Mouse (Mus musculus) limb, embryonic 12.5 days (tissue): ENCODE data around the gene Avil. TPM values are rescaled to one million over a fixed set of nuclear protein-coding genes. Genes with fewer than 3 reads are reported as not detected.

Experiments used
- ATAC-seq: fragments of 200-750 bp; cut with Nextera tagmentation; 2 replicates; pipeline ENCODE4 v1.8.0; 2017; ENCODE audit warnings: low read depth, moderate TSS enrichment; ENCODE audit not compliant: insufficient number of reproducible peaks, insufficient read depth, low FRiP score, low TSS enrichment
- H3K27ac ChIP-seq: fragments of 300-500 bp; sonication (generic); 2 replicates; pipeline ENCODE4 v1.5.1; 2016; ENCODE audit warnings: mild to moderate bottlenecking, moderate library complexity
- H3K27me3 ChIP-seq: fragments of 300-500 bp; sonication (generic); 2 replicates; pipeline ENCODE4 v1.6.1; 2016; ENCODE audit warnings: mild to moderate bottlenecking, moderate library complexity
- H3K36me3 ChIP-seq: fragments of 300-500 bp; sonication (generic); 2 replicates; pipeline ENCODE4 v1.6.1; 2016; ENCODE audit warnings: mild to moderate bottlenecking, moderate library complexity
- H3K4me1 ChIP-seq: fragments of 300-500 bp; sonication (generic); replicated peaks from 2 replicates; pipeline ENCODE4 v1.6.1; 2016
- H3K4me2 ChIP-seq: fragments of 300-500 bp; sonication (generic); 2 replicates; pipeline ENCODE4 v1.6.1; 2016; ENCODE audit warnings: mild to moderate bottlenecking, moderate library complexity
- H3K4me3 ChIP-seq: fragments of 300-500 bp; sonication (generic); replicated peaks from 2 replicates; pipeline ENCODE4 v1.5.1; 2016; ENCODE audit warnings: mild to moderate bottlenecking
- H3K9ac ChIP-seq: fragments of 300-500 bp; sonication (generic); replicated peaks from 2 replicates; pipeline ENCODE4 v1.6.1; 2016; ENCODE audit warnings: mild to moderate bottlenecking, moderate library complexity
- H3K9me3 ChIP-seq: fragments of 300-500 bp; sonication (generic); 2 replicates; pipeline ENCODE4 v1.6.1; 2016; ENCODE audit warnings: mild to moderate bottlenecking, moderate library complexity
- WGBS: fragments of 180-500 bp; shearing (Covaris S2); methylation state at CpG from one replicate; pipeline ENCODE4 v1.1.7; 2016; 5-methylcytosine and 5-hydroxymethylcytosine counted together
- polyA plus RNA-seq: library from polyadenylated mRNA; unstranded; fragments of >200 nt; fragmentation: Nextera tagmentation; extraction: Ambion mirVana; gene quantifications from 2 replicates; pipeline ENCODE4 v1.2.1, GENCODE M21; 2016

Avil gene
- polyA plus RNA-seq, 1 experiment from 2014 or later: 1.1 TPM

DNA sequence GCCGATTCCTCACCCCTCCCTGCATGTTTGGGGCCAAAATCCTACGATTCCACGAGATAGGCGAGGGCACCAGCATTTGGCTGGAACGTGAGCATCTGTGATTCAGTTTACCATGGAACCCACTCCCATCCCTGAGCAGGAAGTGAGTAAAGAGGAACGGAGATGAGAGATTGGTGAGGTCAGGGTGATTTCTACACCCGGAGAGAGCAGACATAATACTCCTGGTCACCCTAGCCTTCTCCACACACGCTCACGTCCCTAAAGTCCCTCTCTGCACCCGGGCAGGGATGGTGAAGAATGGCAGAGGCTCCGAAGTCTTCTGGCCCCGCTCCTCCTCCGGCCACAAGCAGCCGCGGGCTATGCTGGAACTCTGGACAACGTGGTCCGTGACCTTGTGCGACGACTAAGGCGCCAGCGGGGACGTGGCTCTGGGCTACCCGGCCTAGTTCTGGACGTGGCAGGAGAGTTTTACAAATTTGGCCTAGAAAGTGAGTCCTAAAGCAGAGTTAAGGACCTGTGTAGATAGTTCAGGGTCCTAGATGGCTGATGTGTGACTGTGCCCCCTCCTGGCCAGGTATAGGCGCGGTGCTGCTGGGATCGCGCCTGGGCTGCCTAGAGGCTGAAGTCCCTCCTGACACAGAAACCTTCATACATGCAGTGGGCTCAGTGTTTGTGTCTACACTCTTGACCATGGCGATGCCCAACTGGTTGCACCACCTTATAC lies 49.0 kb downstream of the Avil start:
- H3K4me3 ChIP-seq: peak overlapping the region; percentile 19; the same call in 1 of the 2 replicates
- H3K27ac ChIP-seq: no peak overlapping the region
- H3K4me2 ChIP-seq: peak overlapping the region; percentile 35
- H3K36me3 ChIP-seq: peaks cover 19% of the 10 kb centered on the region
- H3K27me3 ChIP-seq: peaks cover 70% of the 10 kb centered on the region
- WGBS: 3% methylated on average over 29 of the region's 29 CpGs
- peaks cover 24% of the 10 kb centered on the region for H3K4me1 ChIP-seq
- no peak overlapping the region for H3K9ac ChIP-seq
- ATAC-seq: no peak
- no peaks in the 10 kb centered on the region for H3K9me3 ChIP-seq

DNA sequence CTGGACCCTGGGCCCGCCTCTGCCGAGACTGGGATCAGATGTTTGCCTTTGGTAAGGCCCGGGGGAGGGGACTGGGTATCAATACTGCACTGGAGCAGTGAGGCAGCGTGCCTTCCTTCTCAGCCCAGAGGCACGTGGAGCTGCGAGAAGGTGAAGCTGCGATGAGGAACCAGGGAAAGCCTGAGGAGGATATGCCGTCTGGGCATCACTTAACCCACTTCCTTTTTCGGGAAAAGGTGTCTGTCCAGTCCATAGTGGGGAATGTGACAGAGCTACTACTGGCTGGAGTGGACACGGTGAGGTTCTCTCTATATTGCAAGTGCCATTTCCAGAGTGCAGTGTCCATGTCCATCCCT lies 49.6 kb downstream of the Avil start:
- Histone ChIP-seq H3K36me3 (peaks cover 18% of the 10 kb centered on the region), H3K9ac (no peak overlapping the region), H3K4me2 (no peak overlapping the region), H3K27me3 (peaks cover 72% of the 10 kb centered on the region), H3K9me3 (no peaks in the 10 kb centered on the region), H3K4me3 (no peak overlapping the region), H3K27ac (no peak overlapping the region), H3K4me1 (peaks cover 24% of the 10 kb centered on the region)
- 20% methylated on average over 10 of the region's 10 CpGs for WGBS
- no peak for ATAC-seq

DNA sequence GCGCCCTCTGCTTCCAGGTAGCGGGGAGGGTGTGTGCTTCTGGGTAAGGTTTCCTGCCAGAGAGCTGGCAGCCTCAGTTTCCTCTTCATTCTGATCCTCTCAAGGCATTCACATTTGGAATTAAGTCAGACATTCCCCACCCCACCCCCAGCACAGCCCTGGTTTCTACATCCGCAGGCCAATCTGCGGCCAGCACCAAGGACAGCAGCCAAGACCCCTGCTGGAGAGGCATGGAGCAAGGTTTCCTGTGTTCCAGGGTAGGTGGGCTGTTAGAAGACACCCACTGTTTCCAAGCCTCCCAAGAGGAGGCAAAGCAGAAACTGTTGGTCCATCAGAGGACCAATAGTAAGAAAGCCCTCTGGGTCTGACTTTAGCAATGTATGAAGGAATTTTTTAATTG lies 54.1 kb downstream of the Avil start:
- Histone ChIP-seq H3K27ac (no peak overlapping the region), H3K27me3 (peaks cover 63% of the 10 kb centered on the region), H3K4me1 (peaks cover 26% of the 10 kb centered on the region), H3K4me2 (no peak overlapping the region), H3K9me3 (no peaks in the 10 kb centered on the region), H3K9ac (no peak overlapping the region), H3K4me3 (no peak overlapping the region), H3K36me3 (peaks cover 30% of the 10 kb centered on the region)
- WGBS: 54% methylated on average over 4 of the region's 4 CpGs
- ATAC-seq: no peak

DNA sequence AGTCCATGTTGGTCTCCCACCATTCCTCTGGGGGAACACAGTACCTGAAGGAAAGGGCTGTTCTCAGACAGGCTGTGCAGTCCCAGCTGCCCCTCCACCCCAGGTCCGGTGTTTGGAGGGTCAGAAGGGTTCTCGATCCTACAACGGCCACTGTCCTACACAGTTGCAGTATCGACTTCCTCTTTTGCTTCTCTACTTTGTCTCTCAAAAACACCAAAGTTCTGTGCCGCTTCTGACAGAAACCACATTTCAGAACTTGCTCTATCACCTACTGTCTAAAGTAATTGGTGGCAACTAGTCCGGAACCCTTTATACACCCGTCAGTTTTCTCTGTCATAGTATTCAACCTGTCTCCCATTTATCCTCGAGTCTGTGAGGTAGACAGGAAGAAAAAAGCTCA lies 54.9 kb downstream of the Avil start:
- no peak overlapping the region for H3K4me2 ChIP-seq
- H3K27me3 ChIP-seq: peaks cover 63% of the 10 kb centered on the region
- peaks cover 30% of the 10 kb centered on the region for H3K36me3 ChIP-seq
- WGBS: 84% methylated on average over 8 of the region's 8 CpGs
- H3K4me1 ChIP-seq: peaks cover 24% of the 10 kb centered on the region
- no peak overlapping the region for H3K27ac ChIP-seq
- no peak for ATAC-seq
- no peak overlapping the region for H3K4me3 ChIP-seq
- no peaks in the 10 kb centered on the region for H3K9me3 ChIP-seq
- no peak overlapping the region for H3K9ac ChIP-seq

DNA sequence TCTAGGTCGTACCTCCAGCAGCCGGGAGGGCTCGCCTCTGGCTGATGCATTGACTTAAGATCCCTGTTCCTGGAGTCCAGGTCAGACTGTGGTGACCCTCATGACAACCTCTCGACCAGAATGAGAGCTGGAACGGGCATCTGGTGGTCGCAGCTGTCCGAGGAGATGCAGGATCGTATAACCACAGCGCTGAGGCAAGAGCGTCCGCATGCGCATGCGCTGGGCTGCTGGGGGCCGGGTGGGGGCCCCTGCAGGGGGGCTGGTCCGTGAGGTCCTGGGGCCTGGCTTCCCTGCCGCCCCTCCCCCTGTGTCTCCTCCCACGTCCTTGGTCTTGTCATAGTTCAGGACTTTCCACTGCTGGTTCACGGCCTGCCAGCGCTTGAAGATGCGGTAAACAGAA lies 56.0 kb downstream of the Avil start:
- Histone ChIP-seq H3K4me3 (no peak overlapping the region), H3K27ac (no peak overlapping the region), H3K27me3 (peaks cover 63% of the 10 kb centered on the region), H3K36me3 (peaks cover 30% of the 10 kb centered on the region), H3K4me1 (peaks cover 19% of the 10 kb centered on the region), H3K9ac (no peak overlapping the region), H3K4me2 (no peak overlapping the region), H3K9me3 (no peaks in the 10 kb centered on the region)
- WGBS: 89% methylated on average over 20 of the region's 20 CpGs
- no peak for ATAC-seq

DNA sequence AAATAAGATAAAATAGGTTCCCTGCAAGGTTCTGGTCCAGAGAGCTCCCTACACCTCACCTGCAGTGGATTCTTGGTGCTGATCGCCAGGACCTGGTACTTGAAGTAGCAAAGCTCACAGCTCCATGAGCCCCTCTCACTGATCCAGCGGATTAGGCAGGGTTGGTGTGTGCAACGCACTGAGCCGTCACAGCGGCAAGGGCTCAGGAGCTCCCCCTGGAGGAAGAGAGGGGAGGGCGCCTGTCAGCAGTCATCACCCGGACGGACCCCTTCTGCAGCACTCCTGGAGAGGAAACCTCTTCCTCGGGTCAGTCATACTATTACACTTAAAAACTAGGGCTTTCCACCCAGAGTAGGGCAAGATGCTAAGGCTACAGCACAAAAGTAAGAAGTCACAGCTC lies 57.7 kb downstream of the Avil start:
- Histone ChIP-seq H3K9me3 (no peaks in the 10 kb centered on the region), H3K4me1 (peaks cover 19% of the 10 kb centered on the region), H3K27ac (no peak overlapping the region), H3K4me3 (peak overlapping the region; percentile 97), H3K27me3 (peaks cover 54% of the 10 kb centered on the region), H3K9ac (0 out of 2 replicates have a peak overlapping the region, but pooled peaks have one; percentile 8), H3K36me3 (peaks cover 30% of the 10 kb centered on the region), H3K4me2 (peak overlapping the region; percentile 97)
- ATAC-seq: 0 out of 2 replicates have a peak, but pooled peaks have one; percentile 9
- under 1% methylated on average over 9 of the region's 9 CpGs for WGBS

DNA sequence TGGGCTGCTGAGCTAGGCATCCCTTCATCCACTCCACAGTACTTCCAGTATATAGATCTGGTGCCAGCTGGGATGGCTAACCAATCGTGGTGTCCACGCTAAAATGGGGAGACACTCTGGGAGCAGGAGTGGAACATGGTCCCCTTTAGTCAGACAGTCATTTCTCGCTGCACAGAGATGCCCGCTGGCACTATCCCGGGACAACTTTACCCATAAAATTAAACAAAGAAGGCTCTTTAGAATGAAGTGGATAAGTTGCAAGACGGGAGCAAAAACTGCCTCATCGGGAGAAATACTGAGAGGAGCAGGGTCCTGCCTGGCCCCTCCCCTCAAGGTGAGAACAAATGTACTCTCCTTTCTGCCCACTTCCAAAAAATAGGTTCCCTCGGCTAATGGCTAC lies 58.2 kb downstream of the Avil start:
- H3K4me1 ChIP-seq: peaks cover 19% of the 10 kb centered on the region
- WGBS: 12% methylated on average over 8 of the region's 8 CpGs
- peak overlapping the region; percentile 97 for H3K4me2 ChIP-seq
- H3K36me3 ChIP-seq: peaks cover 30% of the 10 kb centered on the region
- peaks cover 51% of the 10 kb centered on the region for H3K27me3 ChIP-seq
- no peak for ATAC-seq
- peak overlapping the region; percentile 89; the same call in 1 of the 2 replicates for H3K9ac ChIP-seq
- no peaks in the 10 kb centered on the region for H3K9me3 ChIP-seq
- peak overlapping the region; percentile 97 for H3K4me3 ChIP-seq
- H3K27ac ChIP-seq: no peak overlapping the region

DNA sequence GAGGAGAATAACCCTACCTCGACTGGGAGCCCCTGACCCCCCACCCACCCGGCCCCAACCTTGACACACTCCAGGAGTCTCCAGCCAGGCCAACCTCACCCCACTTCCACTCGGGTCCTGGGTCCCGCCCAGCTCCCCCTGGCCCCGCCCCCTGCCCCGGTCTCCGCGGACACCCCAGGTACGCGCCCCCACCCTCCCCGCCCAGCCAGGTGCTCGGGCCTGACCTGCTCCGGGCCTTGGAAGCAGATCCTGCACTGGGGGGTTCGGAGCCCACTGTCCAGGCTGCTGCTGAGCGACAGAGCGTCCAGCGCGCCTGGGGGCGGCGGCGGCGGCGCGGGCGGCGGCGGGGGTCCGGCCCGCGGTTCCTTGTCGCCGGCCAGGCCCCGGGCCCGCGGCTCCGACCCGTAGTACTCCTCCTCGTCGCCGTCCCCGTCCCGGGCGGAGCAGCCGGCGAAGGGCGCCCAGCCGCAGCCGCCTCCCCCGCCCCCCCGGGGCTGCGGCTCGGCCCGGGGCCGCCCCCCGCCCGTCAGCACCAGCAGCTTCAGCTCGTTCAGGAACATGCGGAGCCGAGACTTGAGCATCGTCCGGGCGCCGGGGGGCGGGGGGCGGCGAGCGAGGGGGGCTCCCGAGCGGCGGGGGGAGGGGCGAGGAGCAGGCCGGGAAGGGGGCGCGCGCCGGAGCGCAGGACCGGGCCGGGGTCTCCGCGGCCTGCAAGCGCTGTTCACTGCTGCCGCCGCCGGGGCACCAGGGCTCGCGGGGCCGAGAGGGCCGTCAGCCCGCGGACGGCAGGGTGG lies 58.9 kb downstream of the Avil start:
- under 1% methylated on average over 74 of the region's 92 CpGs for WGBS
- ATAC-seq: 0 out of 2 replicates have a peak, but pooled peaks have one; percentile 5
- Histone ChIP-seq H3K4me3 (peak overlapping the region; percentile 97), H3K4me2 (peak overlapping the region; percentile 97), H3K4me1 (peaks cover 19% of the 10 kb centered on the region), H3K9me3 (no peaks in the 10 kb centered on the region), H3K9ac (peak overlapping the region; percentile 89), H3K27ac (0 out of 2 replicates have a peak overlapping the region, but pooled peaks have one; percentile 29), H3K27me3 (peaks cover 49% of the 10 kb centered on the region), H3K36me3 (peaks cover 30% of the 10 kb centered on the region)

DNA sequence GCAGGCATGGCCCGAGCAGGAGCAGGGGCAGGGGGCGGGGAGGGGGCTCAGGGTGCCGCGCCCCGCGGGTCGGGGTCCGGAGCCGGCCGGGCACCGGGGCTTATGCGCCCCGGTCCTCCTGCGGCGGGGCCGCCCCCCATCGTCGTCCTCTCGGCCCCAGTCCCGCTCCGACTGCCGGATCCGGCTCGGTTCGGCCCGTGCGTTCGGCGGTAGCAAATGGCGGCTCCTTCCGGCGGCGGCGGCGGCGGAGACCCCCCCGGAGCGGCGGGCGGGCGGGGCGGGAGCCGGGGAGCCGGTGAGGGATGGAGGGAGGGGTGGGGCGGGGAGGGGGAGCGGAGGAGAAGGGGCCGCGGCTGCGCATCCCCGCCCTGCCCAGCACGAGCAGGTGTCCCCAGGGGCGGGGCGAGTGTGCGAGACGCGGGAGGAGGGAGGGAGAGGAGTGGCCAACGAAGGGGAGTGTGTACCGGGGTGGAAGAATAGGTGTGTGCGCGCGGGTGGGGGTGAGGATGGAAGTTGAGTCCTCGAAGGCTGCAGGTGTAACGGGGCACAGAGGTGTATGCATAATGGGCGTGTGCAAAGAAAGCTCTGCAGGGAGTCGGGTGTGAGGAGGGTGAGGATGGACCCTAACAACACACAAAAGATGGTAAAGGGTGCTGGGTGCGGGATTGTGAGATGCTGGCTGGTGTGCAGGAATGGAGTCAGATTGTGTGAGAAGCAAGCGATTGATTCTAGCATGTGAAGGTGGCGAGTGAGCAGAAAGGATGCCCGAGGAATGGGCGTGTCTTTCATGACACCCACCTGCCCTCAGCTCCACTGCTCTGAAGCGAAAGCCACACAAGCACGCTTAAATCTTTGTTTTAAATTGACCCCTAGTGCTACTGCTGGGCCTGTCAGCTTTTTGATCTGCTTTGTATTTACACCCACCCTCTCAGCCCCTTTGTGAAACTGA lies 59.7 kb downstream of the Avil start, which contains the start of gene March9:
TSS of gene March9 (minus strand) at position 217 of the 949 bp plus-strand sequence.
- peak within 1 kb of the TSS; percentile 97 for H3K4me2 ChIP-seq
- peak within 1 kb of the TSS; percentile 97 for H3K4me3 ChIP-seq
- H3K9me3 ChIP-seq: no peaks in the 10 kb centered on the region
- 0 out of 2 replicates have a peak within 1 kb of the TSS, but pooled peaks have one; percentile 29 for H3K27ac ChIP-seq
- peaks cover 45% of the 10 kb centered on the region for H3K27me3 ChIP-seq
- no peak for ATAC-seq
- peak within 1 kb of the TSS; percentile 89 for H3K9ac ChIP-seq
- 1% methylated on average over 59 of the region's 72 CpGs for WGBS
- H3K4me1 ChIP-seq: peaks cover 26% of the 10 kb centered on the region
- peaks cover 30% of the 10 kb centered on the region for H3K36me3 ChIP-seq

DNA sequence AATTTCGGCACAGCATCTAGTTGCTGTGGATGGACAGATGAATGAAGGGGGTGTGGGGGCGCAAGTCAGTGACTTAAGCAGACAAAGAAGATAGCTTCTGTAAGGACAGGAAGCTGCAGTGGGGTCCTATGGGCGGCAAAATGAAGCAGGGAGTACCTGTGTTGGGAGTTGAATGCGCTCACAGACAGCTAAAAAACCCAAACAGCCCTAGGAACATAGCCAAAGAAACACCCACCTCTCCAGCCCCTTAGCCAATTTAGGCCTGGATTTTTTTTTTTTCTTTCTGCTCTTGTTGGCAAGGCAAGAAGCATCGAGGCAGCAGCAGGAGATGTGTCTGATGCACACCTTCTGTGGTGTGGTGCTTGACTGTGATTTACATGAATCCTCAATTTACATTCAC lies 60.6 kb downstream of the Avil start:
- WGBS: 41% methylated on average over 5 of the region's 5 CpGs
- Histone ChIP-seq H3K27ac (no peak overlapping the region), H3K9me3 (no peaks in the 10 kb centered on the region), H3K4me3 (no peak overlapping the region), H3K27me3 (peaks cover 45% of the 10 kb centered on the region), H3K4me2 (no peak overlapping the region), H3K9ac (no peak overlapping the region), H3K4me1 (peaks cover 27% of the 10 kb centered on the region), H3K36me3 (peaks cover 30% of the 10 kb centered on the region)
- ATAC-seq: no peak
